ENCODE assay signal across 1 mouse cellular context in the genomic region with DNA sequence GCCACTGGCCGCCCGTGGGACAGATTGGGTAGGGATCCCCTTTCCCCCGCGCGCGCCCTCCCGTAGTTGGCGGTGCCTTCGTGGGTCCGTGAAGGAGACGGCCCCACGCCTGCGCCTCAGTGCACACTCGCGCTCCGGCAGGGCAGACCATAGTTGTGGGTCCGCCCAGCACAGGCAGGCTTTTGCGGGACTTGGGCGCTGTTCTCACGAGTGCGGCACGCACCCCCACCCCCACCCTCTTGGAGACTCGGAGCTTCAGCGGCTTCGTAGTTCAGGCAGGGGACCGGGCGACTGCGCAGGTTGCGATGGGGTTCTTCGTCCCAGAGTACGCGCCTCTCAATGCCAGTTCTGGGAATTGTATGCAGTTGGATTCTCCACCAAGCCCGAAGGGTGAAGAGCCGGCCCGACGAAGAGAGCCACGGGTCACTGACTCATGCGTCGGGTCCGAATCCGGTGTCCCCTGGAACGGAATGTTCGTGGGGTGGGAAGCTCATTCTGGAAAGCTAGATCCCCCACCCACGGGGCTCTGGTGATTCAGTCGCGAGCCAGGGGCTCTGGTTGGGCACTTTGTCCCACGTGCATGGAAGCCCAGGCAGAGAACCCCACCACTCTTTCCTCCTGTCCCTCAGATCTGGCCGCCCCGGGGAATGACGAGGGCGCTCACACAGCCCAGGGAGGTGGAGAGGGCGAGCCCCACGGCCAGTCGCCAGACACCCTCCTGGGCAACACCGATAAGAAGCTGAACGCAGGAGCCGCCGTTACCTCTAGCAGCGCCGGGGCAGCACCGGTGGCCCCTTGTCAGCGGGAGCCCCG.
TF ChIP-seq lines count a peak whose summit lies in the region.

No protein-coding gene starts in this region.

TF ChIP-seq in MEL, 35 proteins besides CTCF, POLR2A, EP300 and RAD21:
- TF ChIP-seq RCOR1 (IDR thresholded peaks at IDR 0.05; ENCODE audit: low read depth, low read length): no peak
- peak; percentile 19; the same call in 1 of the 2 replicates for TF ChIP-seq ZMIZ1 (IDR thresholded peaks at IDR 0.05; ENCODE audit: low read depth, low read length)
- peak; percentile 28; the same call in 1 of the 2 replicates for TF ChIP-seq ETS1 (IDR thresholded peaks at IDR 0.05; ENCODE audit: low read depth, low read length)
- TF ChIP-seq SIN3A (IDR thresholded peaks at IDR 0.05; ENCODE audit: low read length): no peak
- TF ChIP-seq MXI1 (IDR thresholded peaks at IDR 0.05; ENCODE audit: low read depth, low read length): peak; percentile 23; the same call in 1 of the 2 replicates
- TF ChIP-seq E2F4 (IDR thresholded peaks at IDR 0.05; ENCODE audit: borderline replicate concordance, low read depth, low read length): no peak
- TF ChIP-seq CHD1 (IDR thresholded peaks at IDR 0.05; ENCODE audit: low read depth, low read length): no peak; the same call in 1 of the 2 replicates
- peak; percentile 32; the same call in 1 of the 2 replicates for TF ChIP-seq HCFC1 (IDR thresholded peaks at IDR 0.05; ENCODE audit: low read depth, low read length)
- TF ChIP-seq TCF12 (IDR thresholded peaks at IDR 0.05; ENCODE audit: low read depth, low read length): peak; percentile 36; the same call in 1 of the 2 replicates
- TF ChIP-seq MYB (IDR thresholded peaks at IDR 0.05; ENCODE audit: low read depth, low read length): no peak
- TF ChIP-seq MAZ (IDR thresholded peaks at IDR 0.05; ENCODE audit: low read depth, low read length): 0 out of 2 replicates have a peak, but pooled peaks have one; percentile 23
- no peak for TF ChIP-seq SMC3 (IDR thresholded peaks at IDR 0.05; ENCODE audit: low read depth, low read length)
- no peak for TF ChIP-seq BHLHE40 (IDR thresholded peaks at IDR 0.05; ENCODE audit: borderline replicate concordance, low read depth, low read length)
- peak; percentile 33; the same call in 1 of the 2 replicates for TF ChIP-seq CHD2 (IDR thresholded peaks at IDR 0.05; ENCODE audit: low read length)
- TF ChIP-seq USF2 (IDR thresholded peaks at IDR 0.05; ENCODE audit: borderline replicate concordance in 1 of 2, insufficient read depth in 1 of 2, low read depth in 1 of 2, low read length in 2 of 2): no peak
- no peak for TF ChIP-seq ZKSCAN1 (IDR thresholded peaks at IDR 0.05; ENCODE audit: low read depth, low read length)
- TF ChIP-seq POLR2AphosphoS5 (IDR thresholded peaks at IDR 0.05; ENCODE audit: borderline replicate concordance, low read depth, low read length): no peak
- TF ChIP-seq GABPA (IDR thresholded peaks at IDR 0.05; ENCODE audit: low read depth, low read length): 0 out of 2 replicates have a peak, but pooled peaks have one; percentile 34
- TF ChIP-seq UBTF (IDR thresholded peaks at IDR 0.05; ENCODE audit: borderline replicate concordance, insufficient read depth, low read depth, low read length): 0 out of 2 replicates have a peak, but pooled peaks have one; percentile 55
- TF ChIP-seq NRF1 (IDR thresholded peaks at IDR 0.05; ENCODE audit: insufficient read depth, low read depth, low read length, poor library complexity, severe bottlenecking): peak; percentile 57; the same call in 1 of the 2 replicates
- TF ChIP-seq TBP (IDR thresholded peaks at IDR 0.05; ENCODE audit: low read depth, low read length): no peak
- TF ChIP-seq MYC (IDR thresholded peaks at IDR 0.05; ENCODE audit: low read depth, low read length): no peak
- peak; percentile 74 for TF ChIP-seq TAL1 (IDR thresholded peaks at IDR 0.05; ENCODE audit: low read length)
- no peak for TF ChIP-seq POLR2AphosphoS2 (IDR thresholded peaks at IDR 0.05; ENCODE audit: low read length)
- TF ChIP-seq MEF2A (IDR thresholded peaks at IDR 0.05; ENCODE audit: extremely low read depth, insufficient replicate concordance, low read depth, low read length, poor library complexity, severe bottlenecking): no peak
- TF ChIP-seq ELF1 (IDR thresholded peaks at IDR 0.05; ENCODE audit: low read depth, low read length): no peak
- 0 out of 2 replicates have a peak, but pooled peaks have one; percentile 2 for TF ChIP-seq ZC3H11A (IDR thresholded peaks at IDR 0.05; ENCODE audit: low read depth, low read length)
- TF ChIP-seq KAT2A (conservative IDR thresholded peaks at IDR 0.05; ENCODE audit: low read depth, low read length): no peak
- TF ChIP-seq MAX (IDR thresholded peaks at IDR 0.05; ENCODE audit: low read length): peak; percentile 11; the same call in 1 of the 2 replicates
- no peak for TF ChIP-seq ZNF384 (IDR thresholded peaks at IDR 0.05; ENCODE audit: low read depth, low read length)
- TF ChIP-seq JUND (IDR thresholded peaks at IDR 0.05; ENCODE audit: low read depth, low read length): no peak
- no peak for TF ChIP-seq GATA1 (IDR thresholded peaks at IDR 0.05; ENCODE audit: low read depth, low read length)
- no peak for TF ChIP-seq USF1 (IDR thresholded peaks at IDR 0.05; ENCODE audit: low read depth, low read length)
- peak; percentile 28; the same call in 1 of the 2 replicates for TF ChIP-seq NELFE (IDR thresholded peaks at IDR 0.05; ENCODE audit: low read depth, low read length)
- no peak for TF ChIP-seq MAFK (IDR thresholded peaks at IDR 0.05; ENCODE audit: borderline replicate concordance, low read depth, low read length)
